Mouse (Mus musculus) embryonic stem cell, embryonic (primary cell): ENCODE measurements around the gene Mob2.

Source experiments
- CTCF ChIA-PET, 4 experiments: fragments of 300-600 bp in 2 of 4; fragments of 350-600 bp in 2 of 4; sonication (Branson Sonifier 250); formaldehyde crosslinking; loops; one replicate each; lab custom pipeline; 2022; ENCODE audit warnings: inconsistent platforms in 2 of 4; lab: Charles Lee
- POLR2A ChIA-PET, 4 experiments: fragments of 300-600 bp in 2 of 4; fragments of 350-600 bp in 2 of 4; sonication (Branson Sonifier 250); formaldehyde crosslinking; loops; one replicate each; lab custom pipeline; 2022; ENCODE audit warnings: antibody characterized with exemption in 4 of 4, inconsistent platforms in 1 of 4; lab: Charles Lee

Gene Mob2

DNA sequence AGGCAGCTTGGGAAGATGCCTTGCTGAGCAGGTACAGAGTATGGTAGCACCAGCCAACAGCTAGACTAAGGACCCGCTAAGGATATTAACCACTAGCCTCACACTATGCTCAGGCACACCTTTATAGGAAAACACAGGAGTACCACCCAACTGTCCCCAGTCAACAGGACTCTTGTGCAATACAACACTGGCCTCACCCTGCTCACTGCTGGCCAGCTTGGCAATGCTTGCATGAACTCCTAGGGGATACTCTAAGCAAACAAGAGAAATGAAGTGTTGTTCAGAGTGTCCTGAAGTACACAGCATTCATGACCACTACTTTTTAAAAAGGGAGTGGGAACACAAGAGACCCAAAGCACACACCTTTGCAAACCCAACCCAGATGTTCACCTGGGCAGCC, 3.7 kb downstream of the Mob2 start:
- ChIA-PET POLR2A (interaction anchor here in 1 of 4 experiments (1.5 kb wide), 1 partner anchor 11 kb away, joined by 9 read pairs; no protein-coding TSS in a partner anchor), CTCF (no interaction called here)

DNA sequence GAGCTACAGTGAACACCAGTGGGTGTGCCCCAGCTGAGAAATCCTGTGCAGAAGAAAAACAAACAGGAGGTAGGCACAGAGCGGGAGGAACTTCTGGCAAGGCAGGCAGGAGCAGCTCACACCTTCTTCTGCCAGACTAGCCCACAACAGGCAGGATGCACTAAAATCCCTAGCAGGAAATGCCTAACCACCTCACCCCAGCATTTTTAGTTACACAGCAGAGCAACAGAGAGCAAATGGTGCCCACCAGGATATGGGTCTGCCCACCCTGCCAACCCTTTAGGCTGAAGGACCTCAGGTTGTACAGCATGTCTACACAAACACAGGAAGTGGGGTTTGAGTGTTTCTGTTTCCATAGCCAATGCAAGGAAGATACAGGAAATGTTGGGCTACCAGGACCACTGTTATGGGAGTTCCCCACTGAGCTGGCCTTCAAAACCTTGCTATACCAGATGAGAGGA, 4.2 kb downstream of the Mob2 start:
- POLR2A ChIA-PET, result interaction anchor here in 1 of 4 experiments (1.5 kb wide), 1 partner anchor 10 kb away, joined by 9 read pairs; no protein-coding TSS in a partner anchor
- CTCF ChIA-PET, result no interaction called here

DNA sequence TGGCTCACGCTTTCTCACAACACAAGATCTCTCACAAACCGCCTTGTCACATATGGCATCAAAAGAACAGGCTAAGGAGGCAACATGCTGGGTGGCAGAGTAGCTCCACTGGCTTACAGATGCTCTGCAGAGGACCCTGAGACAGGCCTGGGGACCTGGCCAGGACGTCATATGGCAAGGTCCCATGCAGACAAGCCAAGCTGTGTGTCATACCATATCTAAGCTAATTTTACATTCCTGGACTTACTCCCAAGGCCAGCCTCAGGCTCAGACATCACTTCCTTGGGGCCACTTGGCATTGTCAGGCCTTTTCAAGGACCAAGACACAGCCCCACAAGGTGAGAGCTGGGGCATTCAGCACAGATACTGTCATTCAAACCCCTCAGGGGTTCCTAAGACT, 5.4 kb downstream of the Mob2 start:
- CTCF ChIA-PET, result no interaction called here
- POLR2A ChIA-PET, result interaction anchor here in 2 of 4 experiments (0.8 to 1.2 kb wide), 2 partner anchors 9 to 10 kb away, joined by 3 to 4 read pairs; no protein-coding TSS in a partner anchor

DNA sequence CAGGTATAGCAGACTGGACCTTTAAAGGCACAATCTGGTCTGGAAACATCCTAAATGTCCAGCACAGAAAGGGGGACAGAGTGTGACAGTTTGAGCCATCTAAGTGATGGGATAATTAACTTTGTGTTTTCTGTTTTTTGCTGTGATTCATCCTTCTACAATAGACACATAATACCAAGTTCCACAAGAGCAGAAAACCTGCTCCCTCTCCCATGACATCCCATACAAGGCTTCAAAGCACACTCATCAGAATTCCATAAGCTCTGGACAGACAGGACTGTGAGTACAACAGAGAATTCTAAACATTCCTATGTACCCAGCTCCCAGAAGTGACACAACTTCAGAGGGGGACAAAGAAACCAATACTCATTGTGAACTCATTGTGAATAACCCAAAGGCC, 10.3 kb downstream of the Mob2 start:
- ChIA-PET POLR2A (interaction anchor here in 2 of 4 experiments (0.7 to 2.0 kb wide), 4 partner anchors 9 to 604 kb away, joined by 3 to 4 read pairs (median 4); no protein-coding TSS in a partner anchor), CTCF (no interaction called here)

DNA sequence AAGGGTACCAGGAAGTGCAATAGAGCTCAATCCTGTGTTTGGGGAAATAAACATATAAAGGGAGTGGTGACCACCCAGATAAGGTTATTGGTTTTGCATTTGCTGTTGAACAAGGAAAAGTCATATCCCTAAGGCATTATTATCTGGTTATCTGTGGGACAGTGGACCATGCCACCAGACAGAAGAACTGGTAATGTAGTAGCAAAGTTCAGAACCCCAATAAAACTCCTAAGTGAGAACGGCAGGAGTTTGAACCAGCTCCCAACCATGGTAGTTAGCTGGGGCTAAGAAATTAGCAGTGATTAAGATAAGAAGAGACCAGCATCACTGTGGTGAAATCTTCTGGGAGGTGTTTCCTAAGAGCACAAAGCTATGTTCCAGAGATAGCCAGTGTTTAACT, 14.9 kb downstream of the Mob2 start:
- CTCF ChIA-PET, result interaction anchor here in 1 of 4 experiments (1.2 kb wide), 1 partner anchor 50 kb away, joined by 3 read pairs; the partner anchor contains the start of gene Dusp8

DNA sequence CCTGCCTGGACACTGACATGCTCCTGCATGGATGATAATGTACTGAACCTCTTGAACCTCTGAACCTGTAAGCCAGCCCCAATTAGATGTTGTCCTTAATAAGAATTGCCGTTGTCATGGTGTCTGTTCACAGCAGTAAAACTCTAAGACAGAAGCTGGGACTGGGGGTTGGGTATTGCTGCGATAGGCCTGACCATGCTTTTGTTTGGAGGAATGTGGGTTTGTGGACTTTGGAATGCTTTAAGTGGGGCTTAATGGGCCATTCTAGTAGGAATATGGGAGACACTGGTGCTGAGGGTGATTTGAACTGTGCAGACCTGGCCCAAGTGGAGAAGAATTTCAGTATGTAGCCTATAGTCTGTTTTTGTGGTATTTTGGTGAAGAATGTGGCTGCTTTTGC, 15.5 kb downstream of the Mob2 start:
- POLR2A ChIA-PET, result interaction anchor here in 3 of 4 experiments (0.6 to 2.4 kb wide), 10 partner anchors 9 to 228 kb away, joined by 3 to 9 read pairs (median 4); partner anchors contain the start of gene Dusp8 (in 1 of the 3)
- CTCF ChIA-PET, result interaction anchor here in 1 of 4 experiments (0.7 kb wide), 1 partner anchor 35 kb away, joined by 3 read pairs; no protein-coding TSS in a partner anchor

More for the DNA sequence above, 14.9 kb downstream of the Mob2 start:
- POLR2A ChIA-PET, result interaction anchor here in 2 of 4 experiments (1.0 to 2.4 kb wide), 7 partner anchors 9 to 122 kb away, joined by 3 to 9 read pairs (median 4); partner anchors contain the start of gene Dusp8 (in 1 of the 2)

DNA sequence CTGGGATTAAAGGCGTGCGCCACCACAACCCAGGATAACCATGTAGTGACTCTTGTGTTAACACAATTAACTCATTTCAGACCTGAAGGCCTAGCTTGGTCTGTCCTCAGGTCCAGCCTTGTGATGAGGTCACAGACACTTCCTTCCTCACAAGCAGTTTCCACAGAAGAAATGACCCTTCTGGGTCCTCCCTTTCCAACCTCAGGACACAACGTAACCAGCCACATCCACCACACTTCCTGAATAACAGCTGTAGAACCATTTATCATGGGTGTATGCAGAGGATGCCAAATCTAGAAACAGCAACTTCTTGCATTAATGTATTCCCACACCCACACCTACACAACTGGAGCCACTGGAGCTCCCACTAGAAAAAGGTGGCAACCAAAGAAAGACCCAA, 20.1 kb downstream of the Mob2 start:
- ChIA-PET POLR2A (no interaction called here), CTCF (interaction anchor here in 2 of 4 experiments (1.0 to 1.2 kb wide), 2 partner anchors 25 to 139 kb away, joined by 3 read pairs; no protein-coding TSS in a partner anchor)

DNA sequence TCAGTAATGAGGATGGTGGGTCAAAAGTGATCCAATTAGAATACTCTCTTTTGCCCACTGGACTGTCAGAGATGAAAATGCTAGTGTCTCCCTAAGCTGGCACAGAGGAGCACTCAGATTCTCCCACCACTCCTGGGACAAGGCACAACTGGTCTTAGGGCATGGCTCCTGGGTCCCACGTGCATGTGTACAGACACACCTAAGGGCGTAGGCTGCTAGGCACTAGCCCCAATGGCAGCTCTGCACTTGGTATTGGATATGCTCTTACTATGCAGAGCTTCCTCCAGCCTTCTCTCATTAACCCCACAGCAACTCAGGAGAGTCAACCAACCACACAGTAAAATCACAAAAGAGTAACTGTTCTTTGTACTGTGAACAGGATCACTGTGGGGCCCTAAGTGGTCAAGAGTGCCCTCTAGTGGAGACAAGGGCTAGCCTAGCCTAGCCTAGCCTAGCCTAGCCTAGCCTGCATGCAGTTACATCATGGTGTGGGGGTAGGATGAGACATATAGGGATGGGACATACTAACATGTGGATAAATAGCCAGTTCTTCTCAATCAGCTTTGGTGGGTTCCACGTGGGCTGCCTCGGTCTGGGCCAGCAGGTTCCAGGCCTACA, 23.2 kb downstream of the Mob2 start:
- CTCF ChIA-PET, result interaction anchor here in 2 of 4 experiments (0.6 to 1.2 kb wide), 2 partner anchors 11 to 40 kb away, joined by 3 to 4 read pairs; no protein-coding TSS in a partner anchor

DNA sequence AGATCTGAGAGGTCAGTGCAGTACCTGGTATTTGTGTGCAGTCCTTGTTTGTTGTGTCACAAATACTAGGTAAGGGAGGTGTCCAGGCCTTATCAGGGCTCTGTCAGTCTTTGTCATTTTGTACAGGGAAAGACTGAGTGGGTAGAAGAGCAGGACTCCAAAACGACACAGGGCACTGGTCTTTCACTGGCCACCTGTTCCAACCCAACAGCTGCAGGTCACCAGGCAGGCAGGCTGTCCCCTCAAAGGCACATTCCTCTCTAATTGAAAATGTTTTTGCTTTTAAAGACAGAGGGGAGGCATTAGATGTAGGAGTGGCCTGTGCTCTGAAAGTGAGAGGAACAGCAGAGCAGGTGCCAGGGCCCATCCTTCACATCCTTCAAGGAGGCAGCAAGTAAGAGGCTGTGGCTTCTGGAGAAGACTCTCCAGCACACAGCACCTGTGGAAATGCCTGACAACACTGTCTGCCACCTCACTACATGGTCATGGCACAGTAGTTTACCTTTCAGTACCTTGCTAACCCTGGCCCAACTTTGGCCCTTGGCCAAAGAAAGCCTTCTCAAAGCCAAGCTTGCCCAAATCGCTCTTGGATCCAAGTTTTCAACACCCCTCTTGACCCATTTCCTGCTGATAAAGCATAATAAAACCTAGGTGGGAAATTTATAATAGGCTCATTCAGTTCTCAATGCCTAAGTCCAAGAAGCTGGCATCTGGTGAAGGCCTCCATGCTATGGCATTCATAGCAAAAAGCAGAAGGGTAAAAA, 25.6 kb downstream of the Mob2 start:
- POLR2A ChIA-PET, result interaction anchor here in 2 of 4 experiments (0.6 to 1.6 kb wide), 2 partner anchors 12 to 448 kb away, joined by 3 to 4 read pairs; no protein-coding TSS in a partner anchor
- CTCF ChIA-PET, result no interaction called here

More for the DNA sequence above, 23.2 kb downstream of the Mob2 start:
- POLR2A ChIA-PET, result interaction anchor here in 2 of 4 experiments (0.8 to 1.3 kb wide), 4 partner anchors 9 to 21 kb away, joined by 3 read pairs; no protein-coding TSS in a partner anchor

DNA sequence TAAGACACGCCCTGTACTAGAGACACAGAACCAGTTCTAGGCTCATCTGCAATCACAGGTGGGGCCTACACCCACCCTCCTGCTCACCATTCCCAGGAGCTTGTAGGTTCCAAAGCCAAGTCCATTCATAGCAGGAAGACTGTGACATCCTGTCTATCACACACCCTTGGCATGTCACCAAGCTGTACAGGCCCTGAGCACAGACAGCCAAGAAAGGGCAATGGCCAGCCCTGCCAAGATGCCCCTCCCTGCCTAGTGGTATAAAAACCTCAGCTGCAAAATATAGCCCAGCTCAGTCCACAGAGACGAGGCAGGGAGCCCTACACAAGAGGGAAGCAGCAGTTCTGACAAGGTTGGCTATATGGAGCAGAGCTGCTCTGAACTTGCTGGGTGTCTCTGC, 26.7 kb downstream of the Mob2 start:
- ChIA-PET POLR2A (interaction anchor here in 1 of 4 experiments (1.0 to 1.6 kb wide), 3 partner anchors 11 to 17 kb away, joined by 3 to 4 read pairs (median 3); no protein-coding TSS in a partner anchor), CTCF (interaction anchor here in 2 of 4 experiments (0.6 to 1.4 kb wide), 3 partner anchors 17 to 356 kb away, joined by 3 to 5 read pairs (median 4); no protein-coding TSS in a partner anchor)

DNA sequence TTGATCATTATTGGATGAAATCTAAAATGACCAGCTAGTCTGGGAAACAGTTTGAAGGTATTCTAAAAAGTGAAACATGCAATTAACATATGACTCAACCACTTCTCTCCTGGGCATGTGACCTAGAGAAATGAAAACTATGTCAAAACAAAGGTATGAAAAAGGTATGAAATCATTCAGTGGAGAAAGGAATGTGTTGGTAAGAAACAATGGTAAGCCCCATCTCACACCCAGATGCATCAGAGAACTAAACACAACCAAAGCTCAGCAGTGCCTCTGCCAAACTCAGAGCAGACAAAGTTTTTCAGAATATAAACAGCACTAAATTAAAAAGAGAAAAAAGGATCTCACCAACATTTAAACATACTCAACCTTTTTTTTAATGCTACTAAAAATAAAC, 30.8 kb downstream of the Mob2 start:
- ChIA-PET POLR2A (no interaction called here), CTCF (interaction anchor here in 1 of 4 experiments (0.8 kb wide), 1 partner anchor 115 kb away, joined by 3 read pairs; no protein-coding TSS in a partner anchor)

DNA sequence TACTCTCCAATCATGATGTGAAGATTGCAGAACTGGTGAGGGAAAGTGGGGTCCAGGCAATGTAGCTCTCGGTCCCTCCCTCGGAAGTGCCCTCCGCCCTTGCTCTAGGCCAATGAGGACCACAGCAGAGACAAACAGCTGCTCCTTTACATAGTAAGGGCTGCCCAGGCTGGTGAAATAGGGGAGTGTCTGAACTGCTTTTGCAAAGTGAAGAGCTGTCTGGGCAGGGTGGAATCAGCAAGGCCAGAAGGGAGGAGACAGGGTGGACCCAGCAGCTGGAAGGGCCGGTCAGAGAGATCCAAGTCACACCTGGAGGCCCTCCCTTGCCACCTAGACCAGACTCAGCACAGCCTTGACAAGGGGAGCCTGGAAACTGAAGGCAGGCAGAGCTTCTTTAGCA, 34.9 kb downstream of the Mob2 start:
- ChIA-PET POLR2A (interaction anchor here in 3 of 4 experiments (0.6 to 1.5 kb wide), 7 partner anchors 9 to 589 kb away, joined by 3 to 5 read pairs (median 3); partner anchors contain the start of gene Dusp8 (in 1 of the 3)), CTCF (interaction anchor here in 3 of 4 experiments (0.8 to 3.4 kb wide), 7 partner anchors 10 to 224 kb away, joined by 3 to 18 read pairs (median 4); no protein-coding TSS in a partner anchor)

DNA sequence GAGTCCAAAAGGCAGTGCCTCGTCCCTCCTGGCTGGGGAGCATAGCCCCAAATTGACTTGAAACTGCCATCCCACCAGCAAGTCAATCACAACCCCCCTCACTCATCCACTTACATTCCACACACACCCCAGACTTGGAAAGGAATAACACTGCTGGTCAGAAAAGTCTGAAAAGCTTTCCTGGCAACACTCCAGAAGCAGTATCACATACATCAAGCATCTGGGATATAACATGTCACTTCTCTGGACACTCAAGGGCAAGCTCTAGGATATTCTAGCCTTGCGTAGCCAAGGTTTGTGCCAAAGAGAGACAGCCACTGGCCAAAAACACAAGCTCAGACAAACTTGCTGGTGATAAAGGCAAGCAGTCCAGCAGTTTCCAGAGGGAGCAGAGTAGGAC, 35.7 kb downstream of the Mob2 start:
- CTCF ChIA-PET, result interaction anchor here in 3 of 4 experiments (1.0 to 3.4 kb wide), 5 partner anchors 9 to 225 kb away, joined by 3 to 18 read pairs (median 6); no protein-coding TSS in a partner anchor
- POLR2A ChIA-PET, result interaction anchor here in 2 of 4 experiments (0.7 to 1.5 kb wide), 5 partner anchors 8 to 123 kb away, joined by 3 to 5 read pairs (median 3); no protein-coding TSS in a partner anchor

DNA sequence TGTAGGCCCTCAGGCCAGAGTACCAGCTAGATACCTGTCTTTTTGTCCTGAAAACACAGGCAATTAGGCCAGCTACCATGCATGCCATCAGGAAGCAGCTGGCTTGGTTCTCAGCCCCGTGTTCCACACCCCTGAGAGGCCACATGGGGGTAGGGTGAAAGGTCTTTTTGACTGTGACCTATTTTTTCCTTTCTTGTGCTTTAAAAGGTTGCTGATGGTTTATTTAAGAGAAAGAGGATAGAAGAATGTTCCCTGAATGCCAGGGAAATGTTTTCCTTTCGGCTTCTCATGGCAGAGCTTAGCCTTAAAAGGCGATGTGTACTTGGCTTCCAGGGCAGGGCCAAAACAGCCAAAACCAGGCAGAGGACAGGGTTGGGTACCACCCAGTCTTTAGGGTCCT, 40.0 kb downstream of the Mob2 start:
- CTCF ChIA-PET, result interaction anchor here in 1 of 4 experiments (0.6 kb wide), 1 partner anchor 146 kb away, joined by 3 read pairs; no protein-coding TSS in a partner anchor
- POLR2A ChIA-PET, result interaction anchor here in 1 of 4 experiments (1.0 kb wide), 1 partner anchor 8 kb away, joined by 3 read pairs; no protein-coding TSS in a partner anchor

DNA sequence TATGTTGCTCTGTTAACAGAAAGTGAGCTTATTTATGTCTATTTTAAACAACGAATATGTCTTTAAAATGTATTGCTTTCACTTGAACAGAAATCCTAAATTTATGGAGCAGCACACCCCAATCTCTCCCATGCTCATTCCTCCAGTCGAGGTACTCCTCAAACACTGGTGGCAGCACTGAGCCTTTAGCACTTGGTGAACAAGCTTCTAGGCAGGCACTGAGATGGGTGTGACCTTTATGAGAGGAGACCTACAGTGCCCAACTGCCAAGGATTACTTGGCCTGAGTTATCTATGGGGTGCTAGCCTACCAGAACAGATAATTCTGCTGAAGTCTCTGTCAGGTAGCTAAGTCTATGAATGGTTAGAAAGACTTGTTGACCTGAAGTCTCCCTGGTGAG, 41.2 kb downstream of the Mob2 start:
- ChIA-PET CTCF (interaction anchor here in 2 of 4 experiments (1.0 to 1.3 kb wide), 4 partner anchors 11 to 264 kb away, joined by 3 to 4 read pairs (median 4); partner anchors contain the start of gene Dusp8 (in 1 of the 2)), POLR2A (interaction anchor here in 2 of 4 experiments (1.1 to 1.4 kb wide), 3 partner anchors 10 to 97 kb away, joined by 3 to 4 read pairs (median 3); no protein-coding TSS in a partner anchor)

DNA sequence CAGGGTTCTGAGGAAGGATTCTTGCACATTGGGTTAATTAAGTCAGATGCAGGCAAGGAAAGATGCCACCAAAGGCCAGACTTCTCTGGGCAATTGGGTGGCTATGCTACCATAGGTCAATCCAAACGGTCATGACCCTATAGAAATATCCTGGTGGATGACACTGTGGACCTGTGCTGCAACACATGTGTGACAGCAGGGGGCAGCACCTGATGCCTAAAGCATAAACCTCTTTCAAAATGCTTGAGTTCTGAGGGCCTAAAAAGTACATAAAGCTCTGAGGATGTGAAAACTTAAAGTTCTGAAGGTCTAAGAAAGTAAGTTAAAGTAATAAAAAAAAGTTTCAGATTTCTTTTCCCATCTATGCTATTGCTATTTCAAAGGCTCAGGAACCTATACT, 44.3 kb downstream of the Mob2 start:
- ChIA-PET POLR2A (interaction anchor here in 2 of 4 experiments (0.8 to 1.6 kb wide), 4 partner anchors 9 to 43 kb away, joined by 3 to 4 read pairs (median 3); no protein-coding TSS in a partner anchor), CTCF (interaction anchor here (0.6 to 2.9 kb wide), 13 partner anchors 8 to 268 kb away, joined by 3 to 18 read pairs (median 5); partner anchors contain the start of gene Dusp8 (in 1 of the 4))

DNA sequence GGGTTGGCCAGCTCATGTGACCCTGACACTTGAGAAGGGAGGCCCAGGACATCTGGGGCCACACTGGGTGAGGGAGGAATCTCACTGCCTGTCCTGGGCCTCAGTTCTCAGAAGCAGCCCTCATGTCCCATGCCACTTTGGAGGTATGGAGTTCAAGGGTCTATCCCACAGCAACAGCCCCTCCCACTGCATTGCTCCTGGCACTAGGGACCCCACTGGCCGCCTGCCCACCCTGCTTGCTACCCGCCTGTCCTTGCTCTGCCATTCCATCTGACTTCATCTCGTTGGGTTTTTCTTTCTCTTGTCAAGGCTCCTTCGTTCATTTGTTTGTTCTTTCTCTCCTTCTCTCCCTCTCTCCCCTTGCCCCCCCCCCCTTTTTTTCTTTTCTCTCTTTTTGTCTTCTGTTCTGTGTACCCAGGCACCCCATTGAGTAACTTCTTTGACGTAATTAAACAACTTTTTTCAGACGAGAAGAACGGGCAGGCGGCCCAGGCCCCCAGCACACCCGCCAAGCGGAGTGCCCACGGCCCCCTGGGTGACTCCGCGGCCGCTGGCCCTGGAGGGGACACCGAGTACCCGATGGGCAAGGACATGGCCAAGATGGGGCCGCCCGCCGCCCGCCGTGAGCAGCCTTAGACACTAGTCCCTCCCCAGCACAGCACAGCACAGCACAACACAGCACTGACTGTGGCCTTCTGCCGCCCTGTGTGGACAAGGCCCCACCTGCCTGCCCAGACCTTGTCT, 59.1 kb downstream of the Mob2 start:
- ChIA-PET POLR2A (no interaction called here), CTCF (no interaction called here)
